Mouse (Mus musculus) kidney, embryonic 15.5 days (tissue): ENCODE results near the gene Ldlrad2. TPM values are rescaled to one million over a fixed set of nuclear protein-coding genes. Genes with fewer than 3 reads are reported as not detected.

Source experiments
- ATAC-seq: fragments of 200-750 bp; cut with Nextera tagmentation; replicated peaks from 2 replicates; pipeline ENCODE4 v1.8.0; 2017; ENCODE audit warnings: moderate TSS enrichment; ENCODE audit not compliant: low FRiP score
- H3K27ac ChIP-seq: fragments of 300-500 bp; sonication (generic); 2 replicates; pipeline ENCODE4 v1.5.1; 2015; ENCODE audit warnings: mild to moderate bottlenecking, inconsistent platforms
- H3K27me3 ChIP-seq: fragments of 300-500 bp; sonication (generic); 2 replicates; pipeline ENCODE4 v1.6.1; 2015; ENCODE audit warnings: inconsistent platforms
- H3K36me3 ChIP-seq: fragments of 300-500 bp; sonication (generic); 2 replicates; pipeline ENCODE4 v1.6.1; 2015; ENCODE audit warnings: inconsistent platforms
- H3K4me1 ChIP-seq: fragments of 300-500 bp; sonication (generic); 2 replicates; pipeline ENCODE4 v1.6.1; 2015; ENCODE audit warnings: inconsistent platforms
- H3K4me2 ChIP-seq: fragments of 300-500 bp; sonication (generic); 2 replicates; pipeline ENCODE4 v1.6.1; 2015; ENCODE audit warnings: moderate library complexity, mild to moderate bottlenecking, inconsistent platforms
- H3K4me3 ChIP-seq: fragments of 300-500 bp; sonication (generic); replicated peaks from 2 replicates; pipeline ENCODE4 v1.5.1; 2015; ENCODE audit warnings: mild to moderate bottlenecking, inconsistent platforms
- H3K9ac ChIP-seq: fragments of 300-500 bp; sonication (generic); 2 replicates; pipeline ENCODE4 v1.6.1; 2015; ENCODE audit warnings: mild to moderate bottlenecking, inconsistent platforms
- H3K9me3 ChIP-seq: fragments of 300-500 bp; sonication (generic); replicated peaks from 2 replicates; pipeline ENCODE4 v1.6.1; 2016; ENCODE audit warnings: inconsistent platforms
- WGBS: fragments of 180-500 bp; shearing (Covaris S2); methylation state at CpG from one replicate; pipeline ENCODE4 v1.1.7; 2015; ENCODE audit warnings: mixed read lengths; 5-methylcytosine and 5-hydroxymethylcytosine counted together
- polyA plus RNA-seq: library from polyadenylated mRNA; unstranded; fragments of >200 nt; fragmentation: Nextera tagmentation; extraction: Ambion mirVana; gene quantifications from 2 replicates; pipeline ENCODE4 v1.2.1, GENCODE M21; 2015

Ldlrad2 gene
- polyA plus RNA-seq, result not detected in 2 replicates

- Histone ChIP-seq H3K9me3 (no peaks in the 10 kb centered on the region), H3K4me3 (no peak within 1 kb of the TSS), H3K9ac (no peak within 1 kb of the TSS), H3K27ac (no peak within 1 kb of the TSS), H3K27me3 (peaks cover 15% of the 10 kb centered on the region), H3K4me2 (no peak within 1 kb of the TSS), H3K4me1 (peaks cover 13% of the 10 kb centered on the region), H3K36me3 (peaks cover 24% of the 10 kb centered on the region)
- WGBS, result 90% methylated on average over 10 of the region's 10 CpGs
- no peak for ATAC-seq
Observed at GRCm38 (mm10) chr4:137574469-137574868, at the start of gene Ldlrad2. Gene Ldlrad2 (minus strand): TSS chr4:137574569.

DNA sequence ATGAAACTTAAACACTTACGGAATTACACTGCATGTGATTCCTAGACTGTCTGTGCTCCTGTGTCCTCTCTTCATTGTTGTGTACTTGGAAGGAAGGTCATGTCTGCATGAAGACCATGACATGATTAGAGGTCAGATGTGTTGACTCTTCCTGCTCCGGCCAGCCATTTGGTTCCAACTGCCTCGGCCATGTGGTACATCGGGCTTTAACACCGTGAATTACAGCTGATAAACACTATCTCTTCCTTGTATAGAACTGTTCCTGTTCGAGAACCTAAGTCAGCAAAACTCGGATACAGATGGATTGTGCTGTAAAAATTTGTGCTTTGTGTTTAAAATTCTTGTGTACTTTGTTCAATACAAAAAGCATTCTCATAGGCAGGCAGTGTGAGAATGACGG is 48.5 kb upstream of the Ldlrad2 start:
- no peak overlapping the region for H3K27ac ChIP-seq
- H3K4me1 ChIP-seq, result no peaks in the 10 kb centered on the region
- no peak overlapping the region for H3K9ac ChIP-seq
- H3K9me3 ChIP-seq, result no peaks in the 10 kb centered on the region
- H3K27me3 ChIP-seq, result no peaks in the 10 kb centered on the region
- H3K4me2 ChIP-seq, result no peak overlapping the region
- H3K4me3 ChIP-seq, result no peak overlapping the region
- WGBS, result 95% methylated on average over 8 of the region's 8 CpGs
- peaks cover 93% of the 10 kb centered on the region for H3K36me3 ChIP-seq
- ATAC-seq, result no peak

DNA sequence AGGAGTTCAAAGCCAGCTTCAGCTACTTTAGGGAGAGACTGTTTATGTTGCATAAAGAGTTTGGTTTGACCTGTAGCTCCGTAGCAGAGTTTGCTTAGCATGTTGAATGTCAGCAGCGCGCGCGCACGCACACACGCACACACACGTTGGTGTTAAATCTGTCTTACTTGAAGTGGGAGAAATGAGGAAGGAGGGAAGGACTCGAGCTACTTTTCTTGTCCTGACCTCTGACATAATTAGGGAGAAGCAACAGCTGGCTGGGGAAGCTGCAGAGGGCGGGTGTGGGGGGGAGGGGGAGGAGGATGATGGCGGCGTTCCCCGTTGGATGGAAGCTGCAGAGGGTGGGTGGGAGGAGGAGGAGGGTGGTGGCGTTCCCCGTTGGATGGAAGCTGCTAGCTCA is 35.9 kb upstream of the Ldlrad2 start:
- Histone ChIP-seq H3K4me2 (no peak overlapping the region), H3K4me3 (no peak overlapping the region), H3K9me3 (no peaks in the 10 kb centered on the region), H3K27ac (0 out of 2 replicates have a peak overlapping the region, but pooled peaks have one; percentile 2), H3K36me3 (peaks cover 98% of the 10 kb centered on the region), H3K4me1 (peaks cover 6% of the 10 kb centered on the region; the same call in 1 of the 2 replicates), H3K9ac (no peak overlapping the region), H3K27me3 (no peaks in the 10 kb centered on the region)
- no peak for ATAC-seq
- 59% methylated on average over 15 of the region's 15 CpGs for WGBS

DNA sequence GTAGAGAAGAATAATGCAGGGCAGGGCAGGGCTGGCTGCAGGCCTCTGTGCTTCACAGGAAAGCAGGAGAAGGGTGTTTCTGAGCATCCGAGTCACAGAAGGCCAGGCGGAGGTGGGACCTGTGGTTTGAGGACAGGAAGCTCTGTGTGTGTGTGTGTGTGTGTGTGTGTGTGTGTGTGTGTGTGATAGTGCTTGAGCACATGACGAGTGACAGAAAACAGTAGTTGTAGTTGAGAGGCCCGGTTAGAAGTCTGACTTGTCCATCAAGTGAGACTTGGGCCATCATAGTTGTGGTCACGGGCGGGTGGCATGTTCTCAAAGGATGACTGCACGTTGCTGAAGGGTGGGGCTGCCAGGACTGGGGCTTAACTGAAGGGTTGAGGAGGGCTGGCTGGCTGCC is 35.3 kb upstream of the Ldlrad2 start:
- ATAC-seq, result no peak
- H3K9me3 ChIP-seq, result no peaks in the 10 kb centered on the region
- H3K9ac ChIP-seq, result no peak overlapping the region
- H3K4me1 ChIP-seq, result peaks cover 6% of the 10 kb centered on the region; the same call in 1 of the 2 replicates
- peaks cover 99% of the 10 kb centered on the region for H3K36me3 ChIP-seq
- no peaks in the 10 kb centered on the region for H3K27me3 ChIP-seq
- WGBS, result 76% methylated on average over 7 of the region's 7 CpGs
- H3K4me3 ChIP-seq, result no peak overlapping the region
- peak overlapping the region; percentile 9; the same call in 1 of the 2 replicates for H3K27ac ChIP-seq
- no peak overlapping the region for H3K4me2 ChIP-seq

DNA sequence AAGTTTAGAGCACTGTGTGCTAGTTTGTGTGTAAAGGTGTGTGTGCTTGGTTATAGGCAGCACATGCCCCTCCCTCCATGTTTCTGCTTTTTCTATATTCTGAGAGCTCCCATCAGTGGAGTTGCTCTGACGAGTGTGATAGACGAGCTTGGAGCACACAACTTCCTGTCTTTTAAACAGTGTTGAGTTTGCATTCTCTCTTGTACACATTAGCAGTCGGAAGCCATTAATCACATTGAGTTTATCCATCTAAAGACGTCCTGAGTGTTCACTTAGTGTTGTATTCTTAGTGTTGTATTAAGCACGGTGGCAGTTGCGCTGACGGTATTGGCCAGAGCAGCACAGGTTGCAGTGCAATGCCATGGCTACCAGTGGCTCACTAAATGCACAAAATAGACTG is 34.9 kb upstream of the Ldlrad2 start:
- Histone ChIP-seq H3K4me3 (no peak overlapping the region), H3K9me3 (no peaks in the 10 kb centered on the region), H3K36me3 (peaks cover 99% of the 10 kb centered on the region), H3K4me2 (no peak overlapping the region), H3K27me3 (no peaks in the 10 kb centered on the region), H3K4me1 (peaks cover 6% of the 10 kb centered on the region; the same call in 1 of the 2 replicates), H3K9ac (no peak overlapping the region), H3K27ac (peak overlapping the region; percentile 9; the same call in 1 of the 2 replicates)
- 58% methylated on average over 7 of the region's 7 CpGs for WGBS
- no peak for ATAC-seq

DNA sequence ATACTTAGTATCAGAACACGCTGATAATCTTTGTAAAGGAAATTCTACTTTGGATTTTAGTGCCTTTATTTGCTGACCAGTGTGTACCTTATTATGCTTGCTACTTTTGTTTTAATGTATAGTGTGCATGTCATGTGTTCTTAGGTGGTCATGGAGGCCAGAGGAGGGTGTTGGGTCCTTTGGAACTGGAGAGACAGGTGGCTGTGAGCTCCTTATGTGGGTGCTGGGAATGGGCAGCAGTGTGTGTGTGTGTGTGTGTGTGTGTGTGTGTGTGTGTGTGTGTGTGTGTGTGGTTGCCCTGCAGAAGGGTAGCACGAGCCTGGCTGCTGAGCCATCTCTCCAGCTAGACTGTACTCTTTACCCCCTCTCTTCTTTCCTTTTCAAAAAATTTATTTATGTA is 32.7 kb upstream of the Ldlrad2 start:
- peaks cover 76% of the 10 kb centered on the region for H3K36me3 ChIP-seq

DNA sequence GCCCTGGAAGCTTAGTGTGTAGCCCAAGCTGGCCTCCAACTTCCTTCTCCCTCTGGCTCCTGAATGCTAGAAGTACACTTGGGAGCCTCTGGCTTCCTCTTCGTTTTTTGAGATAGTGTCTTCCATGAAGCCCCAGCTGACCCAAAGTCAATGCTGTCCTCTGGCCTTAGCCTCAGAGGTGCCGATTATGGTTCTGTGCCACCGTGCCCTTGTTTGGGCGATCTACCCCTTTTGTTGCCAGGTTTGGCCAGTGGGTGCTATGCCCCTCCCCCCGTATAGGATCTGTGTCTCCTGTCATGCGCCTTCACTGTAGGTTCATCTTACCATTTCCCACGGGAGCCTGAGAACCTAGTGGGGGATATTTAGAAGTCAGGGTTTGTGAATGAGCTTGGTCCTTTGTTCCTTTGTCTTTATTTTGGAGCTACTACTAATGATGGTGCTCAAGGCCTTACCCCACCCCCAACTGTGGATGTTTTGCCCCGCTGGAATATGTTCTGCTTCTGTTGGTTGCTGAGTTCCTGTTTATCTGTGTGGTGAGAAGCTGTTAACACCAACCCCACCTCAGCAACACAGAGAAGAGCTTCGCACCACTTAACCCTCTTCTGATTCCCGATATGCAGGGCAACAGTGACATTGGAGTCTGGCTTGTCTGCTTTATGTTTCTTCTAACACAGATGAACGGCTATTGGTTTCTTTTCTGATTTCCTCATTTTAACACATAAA is 29.2 kb upstream of the Ldlrad2 start:
- no peak overlapping the region for H3K9ac ChIP-seq
- H3K36me3 ChIP-seq, result peaks cover 44% of the 10 kb centered on the region
- H3K4me2 ChIP-seq, result no peak overlapping the region
- no peaks in the 10 kb centered on the region for H3K9me3 ChIP-seq
- no peak overlapping the region for H3K4me3 ChIP-seq
- ATAC-seq, result no peak
- H3K27ac ChIP-seq, result no peak overlapping the region
- no peaks in the 10 kb centered on the region for H3K27me3 ChIP-seq
- H3K4me1 ChIP-seq, result peaks cover 15% of the 10 kb centered on the region
- 81% methylated on average over 11 of the region's 11 CpGs for WGBS

More for the DNA sequence above, 32.7 kb upstream of the Ldlrad2 start:
- no peak for ATAC-seq
- no peak overlapping the region for H3K27ac ChIP-seq
- no peak overlapping the region for H3K4me3 ChIP-seq
- H3K9ac ChIP-seq, result no peak overlapping the region
- whole genome bisulfite sequencing, result 99% methylated on average over 2 of the region's 2 CpGs
- H3K4me1 ChIP-seq, result peaks cover 6% of the 10 kb centered on the region; the same call in 1 of the 2 replicates
- no peak overlapping the region for H3K4me2 ChIP-seq
- no peaks in the 10 kb centered on the region for H3K9me3 ChIP-seq
- H3K27me3 ChIP-seq, result no peaks in the 10 kb centered on the region

DNA sequence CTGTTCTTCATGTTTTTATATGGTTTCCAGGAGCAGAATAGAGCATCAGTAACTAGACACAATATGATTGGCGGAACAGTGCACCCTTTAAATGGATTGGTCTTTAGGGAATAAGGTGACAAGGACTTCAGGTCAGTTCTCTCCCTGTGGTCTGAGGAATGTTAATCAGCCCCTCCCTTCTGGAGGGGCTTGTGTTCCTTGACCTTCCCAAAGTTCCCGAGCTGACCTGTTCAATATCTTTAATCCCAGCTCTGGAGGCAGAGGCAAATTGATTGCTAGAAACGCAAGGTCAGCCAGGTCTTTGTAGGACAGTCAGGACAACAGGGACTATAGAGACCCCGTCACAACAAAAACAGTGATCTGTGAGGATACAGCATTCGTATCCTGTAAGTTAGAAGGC is 24.2 kb upstream of the Ldlrad2 start:
- no peak overlapping the region for H3K4me2 ChIP-seq
- no peaks in the 10 kb centered on the region; the same call in 1 of the 2 replicates for H3K36me3 ChIP-seq
- H3K27me3 ChIP-seq, result no peaks in the 10 kb centered on the region
- H3K4me3 ChIP-seq, result no peak overlapping the region
- no peaks in the 10 kb centered on the region for H3K9me3 ChIP-seq
- no peak overlapping the region for H3K27ac ChIP-seq
- no peak for ATAC-seq
- no peak overlapping the region for H3K9ac ChIP-seq
- 85% methylated on average over 5 of the region's 5 CpGs for WGBS
- peaks cover 39% of the 10 kb centered on the region for H3K4me1 ChIP-seq

DNA sequence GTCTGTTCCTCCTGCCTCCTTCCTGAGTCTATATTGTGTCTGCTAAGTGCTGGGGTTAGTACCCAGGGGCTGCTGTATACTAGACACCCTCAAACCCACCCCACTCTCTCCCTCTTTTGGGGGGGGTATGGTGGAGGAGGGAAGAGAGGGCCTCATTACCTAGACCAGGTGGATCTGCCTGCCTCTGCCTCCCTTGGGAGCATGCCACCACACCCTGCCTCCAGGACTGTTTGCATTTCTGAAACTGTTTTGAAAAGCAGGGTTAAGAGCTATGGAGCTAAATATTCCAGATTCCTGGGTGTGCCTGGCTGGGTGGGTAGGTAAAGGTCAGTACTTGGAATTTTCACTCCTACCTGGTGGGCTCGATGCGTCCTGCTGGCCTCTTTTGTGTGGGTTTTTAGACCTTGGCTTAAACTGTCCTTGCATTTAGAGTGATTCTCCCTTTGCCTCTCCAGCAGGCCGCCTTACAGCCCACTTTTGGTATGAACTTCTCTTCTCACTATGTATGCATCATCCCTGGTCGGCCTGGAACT is 22.8 kb upstream of the Ldlrad2 start:
- H3K4me3 ChIP-seq, result no peak overlapping the region
- no peaks in the 10 kb centered on the region for H3K27me3 ChIP-seq
- peaks cover 43% of the 10 kb centered on the region for H3K4me1 ChIP-seq
- no peaks in the 10 kb centered on the region for H3K9me3 ChIP-seq
- no peak overlapping the region for H3K4me2 ChIP-seq
- no peak for ATAC-seq
- H3K9ac ChIP-seq, result no peak overlapping the region
- no peaks in the 10 kb centered on the region; the same call in 1 of the 2 replicates for H3K36me3 ChIP-seq
- no peak overlapping the region for H3K27ac ChIP-seq
- 85% methylated on average over 4 of the region's 4 CpGs for WGBS

- WGBS, result 2% methylated on average over 40 of the region's 40 CpGs
- H3K4me1 ChIP-seq, result peaks cover 37% of the 10 kb centered on the region
- no peaks in the 10 kb centered on the region for H3K27me3 ChIP-seq
- peak overlapping the region; percentile 83 for H3K4me3 ChIP-seq
- H3K27ac ChIP-seq, result peak overlapping the region; percentile 100
- peak; percentile 27 for ATAC-seq
- peak overlapping the region; percentile 87 for H3K4me2 ChIP-seq
- H3K36me3 ChIP-seq, result no peaks in the 10 kb centered on the region; the same call in 1 of the 2 replicates
- H3K9me3 ChIP-seq, result no peaks in the 10 kb centered on the region
- peak overlapping the region; percentile 89 for H3K9ac ChIP-seq
Observed at GRCm38 (mm10) chr4:137594496-137595270, 20.3 kb upstream of the Ldlrad2 start.

- Histone ChIP-seq H3K9ac (peak within 1 kb of the TSS; percentile 89), H3K4me2 (peak within 1 kb of the TSS; percentile 87), H3K27me3 (no peaks in the 10 kb centered on the region), H3K4me3 (peak within 1 kb of the TSS; percentile 83), H3K36me3 (no peaks in the 10 kb centered on the region; the same call in 1 of the 2 replicates), H3K27ac (peak within 1 kb of the TSS; percentile 100), H3K9me3 (no peaks in the 10 kb centered on the region), H3K4me1 (peaks cover 28% of the 10 kb centered on the region)
- ATAC-seq, result peak; percentile 94
- whole genome bisulfite sequencing, result under 1% methylated on average over 92 of the region's 92 CpGs
Observed at GRCm38 (mm10) chr4:137593601-137594495, 19.5 kb upstream of the Ldlrad2 start, which contains the start of gene Usp48. Gene Usp48 (plus strand): TSS chr4:137593755.
